Mouse (Mus musculus): ENCODE data around the gene Nme7. TPM values are rescaled to one million over a fixed set of nuclear protein-coding genes. Genes with fewer than 3 reads are reported as not detected.

Nme7 gene
- polyA plus RNA-seq, 1 experiment from 2014 or later: 13.4 TPM

GRCm38 (mm10) chr1:164392176-164392575, 88.3 kb downstream of the Nme7 start:
- Histone ChIP-seq H3K9ac (no peak overlapping the region), H3K4me3 (no peak overlapping the region), H3K27me3 (replicated peaks) (no peaks in the 10 kb centered on the region), H3K4me2 (no peak overlapping the region), H3K36me3 (no peaks in the 10 kb centered on the region), H3K4me1 (no peaks in the 10 kb centered on the region), H3K9me3 (replicated peaks) (no peaks in the 10 kb centered on the region), H3K27ac (no peak overlapping the region)
- no peak for ATAC-seq
- 57% methylated on average over 3 of the region's 3 CpGs for WGBS (ENCODE audit: insufficient replicate concordance)

- H3K9me3 ChIP-seq (replicated peaks): no peaks in the 10 kb centered on the region
- H3K4me2 ChIP-seq: no peak overlapping the region
- no peaks in the 10 kb centered on the region for H3K27me3 ChIP-seq (replicated peaks)
- no peaks in the 10 kb centered on the region for H3K36me3 ChIP-seq
- no peak for ATAC-seq
- no peak overlapping the region for H3K27ac ChIP-seq
- WGBS (ENCODE audit: insufficient replicate concordance): 80% methylated on average over 6 of the region's 6 CpGs
- H3K4me3 ChIP-seq: no peak overlapping the region
- no peaks in the 10 kb centered on the region for H3K4me1 ChIP-seq
- H3K9ac ChIP-seq: no peak overlapping the region
Observed at GRCm38 (mm10) chr1:164395131-164395780, 91.3 kb downstream of the Nme7 start.

- H3K36me3 ChIP-seq: no peaks in the 10 kb centered on the region
- no peak for ATAC-seq
- 65% methylated on average over 4 of the region's 4 CpGs for WGBS (ENCODE audit: insufficient replicate concordance)
- no peaks in the 10 kb centered on the region for H3K4me1 ChIP-seq
- no peak overlapping the region for H3K4me3 ChIP-seq
- H3K27ac ChIP-seq: no peak overlapping the region
- H3K27me3 ChIP-seq (replicated peaks): no peaks in the 10 kb centered on the region
- H3K4me2 ChIP-seq: no peak overlapping the region
- no peaks in the 10 kb centered on the region for H3K9me3 ChIP-seq (replicated peaks)
- H3K9ac ChIP-seq: no peak overlapping the region
Observed at GRCm38 (mm10) chr1:164397672-164398071, 93.8 kb downstream of the Nme7 start.

GRCm38 (mm10) chr1:164399578-164399977, 95.7 kb downstream of the Nme7 start:
- no peaks in the 10 kb centered on the region for H3K27me3 ChIP-seq (replicated peaks)
- no peak overlapping the region for H3K4me2 ChIP-seq
- no peak overlapping the region for H3K27ac ChIP-seq
- peaks cover 6% of the 10 kb centered on the region; the same call in 1 of the 2 replicates for H3K36me3 ChIP-seq
- H3K4me3 ChIP-seq: no peak overlapping the region
- no peaks in the 10 kb centered on the region for H3K9me3 ChIP-seq (replicated peaks)
- no peaks in the 10 kb centered on the region for H3K4me1 ChIP-seq
- H3K9ac ChIP-seq: no peak overlapping the region
- no peak for ATAC-seq
- WGBS (ENCODE audit: insufficient replicate concordance): 80% methylated on average over 3 of the region's 3 CpGs

- Histone ChIP-seq H3K4me3 (no peak overlapping the region), H3K27ac (no peak overlapping the region), H3K9me3 (replicated peaks) (no peaks in the 10 kb centered on the region), H3K9ac (no peak overlapping the region), H3K36me3 (peaks cover 6% of the 10 kb centered on the region; the same call in 1 of the 2 replicates), H3K27me3 (replicated peaks) (no peaks in the 10 kb centered on the region), H3K4me2 (no peak overlapping the region), H3K4me1 (no peaks in the 10 kb centered on the region)
- no peak for ATAC-seq
- 38% methylated on average over 5 of the region's 5 CpGs for WGBS (ENCODE audit: insufficient replicate concordance)
Observed at GRCm38 (mm10) chr1:164405385-164405802, 101.5 kb downstream of the Nme7 start.

GRCm38 (mm10) chr1:164406506-164406905, 102.6 kb downstream of the Nme7 start:
- Histone ChIP-seq H3K27ac (no peak overlapping the region), H3K9ac (no peak overlapping the region), H3K9me3 (replicated peaks) (no peaks in the 10 kb centered on the region), H3K27me3 (replicated peaks) (no peaks in the 10 kb centered on the region), H3K4me3 (no peak overlapping the region), H3K4me2 (no peak overlapping the region), H3K4me1 (no peaks in the 10 kb centered on the region), H3K36me3 (peaks cover 6% of the 10 kb centered on the region; the same call in 1 of the 2 replicates)
- ATAC-seq: no peak
- 68% methylated on average over 5 of the region's 5 CpGs for WGBS (ENCODE audit: insufficient replicate concordance)

GRCm38 (mm10) chr1:164408655-164409054, 104.7 kb downstream of the Nme7 start:
- WGBS (ENCODE audit: insufficient replicate concordance): 65% methylated on average over 2 of the region's 2 CpGs
- no peak overlapping the region for H3K4me3 ChIP-seq
- H3K27me3 ChIP-seq (replicated peaks): no peaks in the 10 kb centered on the region
- H3K27ac ChIP-seq: no peak overlapping the region
- no peak overlapping the region for H3K4me2 ChIP-seq
- peaks cover 4% of the 10 kb centered on the region; the same call in 1 of the 2 replicates for H3K36me3 ChIP-seq
- no peaks in the 10 kb centered on the region for H3K9me3 ChIP-seq (replicated peaks)
- no peak overlapping the region for H3K9ac ChIP-seq
- ATAC-seq: no peak
- no peaks in the 10 kb centered on the region for H3K4me1 ChIP-seq

- Histone ChIP-seq H3K9me3 (replicated peaks) (no peaks in the 10 kb centered on the region), H3K4me2 (no peak overlapping the region), H3K4me1 (no peaks in the 10 kb centered on the region), H3K27ac (no peak overlapping the region), H3K27me3 (replicated peaks) (no peaks in the 10 kb centered on the region), H3K9ac (no peak overlapping the region), H3K36me3 (no peaks in the 10 kb centered on the region), H3K4me3 (no peak overlapping the region)
- 81% methylated on average over 7 of the region's 7 CpGs for WGBS (ENCODE audit: insufficient replicate concordance)
- ATAC-seq: no peak
Observed at GRCm38 (mm10) chr1:164411306-164411705, 107.4 kb downstream of the Nme7 start.

- no peak overlapping the region for H3K4me2 ChIP-seq
- no peaks in the 10 kb centered on the region for H3K9me3 ChIP-seq (replicated peaks)
- 80% methylated on average over 9 of the region's 9 CpGs for WGBS (ENCODE audit: insufficient replicate concordance)
- no peak for ATAC-seq
- H3K4me3 ChIP-seq: no peak overlapping the region
- H3K9ac ChIP-seq: no peak overlapping the region
- H3K36me3 ChIP-seq: no peaks in the 10 kb centered on the region
- no peaks in the 10 kb centered on the region for H3K27me3 ChIP-seq (replicated peaks)
- H3K27ac ChIP-seq: no peak overlapping the region
- no peaks in the 10 kb centered on the region for H3K4me1 ChIP-seq
Observed at GRCm38 (mm10) chr1:164412906-164413305, 109.0 kb downstream of the Nme7 start.

GRCm38 (mm10) chr1:164413608-164414007, 109.7 kb downstream of the Nme7 start:
- Histone ChIP-seq H3K27me3 (replicated peaks) (no peaks in the 10 kb centered on the region), H3K36me3 (no peaks in the 10 kb centered on the region), H3K9me3 (replicated peaks) (no peaks in the 10 kb centered on the region), H3K27ac (no peak overlapping the region), H3K9ac (no peak overlapping the region), H3K4me2 (no peak overlapping the region), H3K4me1 (no peaks in the 10 kb centered on the region), H3K4me3 (no peak overlapping the region)
- WGBS (ENCODE audit: insufficient replicate concordance): 62% methylated on average over 11 of the region's 11 CpGs
- no peak for ATAC-seq

GRCm38 (mm10) chr1:164415347-164415751, 111.4 kb downstream of the Nme7 start:
- H3K4me3 ChIP-seq: no peak overlapping the region
- no peak overlapping the region for H3K9ac ChIP-seq
- H3K27me3 ChIP-seq (replicated peaks): no peaks in the 10 kb centered on the region
- no peaks in the 10 kb centered on the region for H3K4me1 ChIP-seq
- H3K36me3 ChIP-seq: no peaks in the 10 kb centered on the region
- H3K27ac ChIP-seq: peak overlapping the region; percentile 54; the same call in 1 of the 2 replicates
- peak; percentile 77 for ATAC-seq
- H3K4me2 ChIP-seq: no peak overlapping the region
- 67% methylated on average over 2 of the region's 2 CpGs for WGBS (ENCODE audit: insufficient replicate concordance)
- H3K9me3 ChIP-seq (replicated peaks): no peaks in the 10 kb centered on the region

GRCm38 (mm10) chr1:164416692-164417394, 112.9 kb downstream of the Nme7 start:
- no peak overlapping the region for H3K9ac ChIP-seq
- WGBS (ENCODE audit: insufficient replicate concordance): 68% methylated on average over 12 of the region's 12 CpGs
- no peak overlapping the region for H3K4me2 ChIP-seq
- H3K4me3 ChIP-seq: no peak overlapping the region
- no peaks in the 10 kb centered on the region for H3K4me1 ChIP-seq
- H3K27me3 ChIP-seq (replicated peaks): no peaks in the 10 kb centered on the region
- H3K27ac ChIP-seq: no peak overlapping the region; the same call in 1 of the 2 replicates
- H3K36me3 ChIP-seq: no peaks in the 10 kb centered on the region
- H3K9me3 ChIP-seq (replicated peaks): no peaks in the 10 kb centered on the region
- no peak for ATAC-seq

Data from liver, embryonic 12.5 days (tissue).